Mouse (Mus musculus): ENCODE data around the gene Gpr156.
"Not testable (repeated sequence)": the region's sequence is repeated elsewhere in the genome, so short reads cannot be mapped to it uniquely, and the experiment has no call there.

Gpr156 gene

GRCm38 (mm10) chr16:38001766-38002165, 85.5 kb downstream of the Gpr156 start:
- DNase-seq (ENCODE audit: low spot score in 2 of 2), result no peak

GRCm38 (mm10) chr16:38002485-38002884, 86.2 kb downstream of the Gpr156 start:
- no peak for DNase-seq (ENCODE audit: low spot score in 2 of 2)

DNA sequence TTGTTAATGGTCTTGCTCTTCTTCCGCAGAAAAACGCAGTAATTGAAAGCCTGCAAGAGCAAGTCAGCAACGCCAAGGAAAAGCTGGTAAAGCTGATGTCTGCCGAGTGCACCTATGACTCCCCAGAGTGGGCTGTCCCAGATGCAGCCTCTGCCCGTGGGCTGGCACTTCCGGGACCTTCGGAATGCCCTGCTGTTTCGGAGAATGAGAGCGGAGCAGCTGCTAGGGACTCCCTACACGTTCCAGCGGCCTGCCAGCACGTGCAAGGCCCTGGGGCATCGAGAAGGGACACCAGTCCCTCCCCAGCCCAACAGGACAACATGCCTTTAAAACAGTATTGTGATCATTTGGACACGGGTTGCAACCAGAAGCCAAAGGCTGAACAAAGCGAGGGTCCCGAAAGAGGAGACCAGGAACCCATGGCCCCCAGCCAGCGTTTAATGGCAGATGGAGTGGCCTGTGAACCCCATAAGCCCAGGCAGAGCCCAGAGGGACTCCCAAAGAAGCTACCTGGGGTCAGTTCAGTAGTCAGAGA, 88.3 kb downstream of the Gpr156 start:
- DNase-seq (ENCODE audit: low spot score in 2 of 2), result no peak

GRCm38 (mm10) chr16:38005471-38005870, 89.2 kb downstream of the Gpr156 start:
- DNase-seq (ENCODE audit: low spot score in 2 of 2), result no peak

GRCm38 (mm10) chr16:38008371-38008770, 92.1 kb downstream of the Gpr156 start:
- no peak for DNase-seq (ENCODE audit: low spot score in 2 of 2)

DNA sequence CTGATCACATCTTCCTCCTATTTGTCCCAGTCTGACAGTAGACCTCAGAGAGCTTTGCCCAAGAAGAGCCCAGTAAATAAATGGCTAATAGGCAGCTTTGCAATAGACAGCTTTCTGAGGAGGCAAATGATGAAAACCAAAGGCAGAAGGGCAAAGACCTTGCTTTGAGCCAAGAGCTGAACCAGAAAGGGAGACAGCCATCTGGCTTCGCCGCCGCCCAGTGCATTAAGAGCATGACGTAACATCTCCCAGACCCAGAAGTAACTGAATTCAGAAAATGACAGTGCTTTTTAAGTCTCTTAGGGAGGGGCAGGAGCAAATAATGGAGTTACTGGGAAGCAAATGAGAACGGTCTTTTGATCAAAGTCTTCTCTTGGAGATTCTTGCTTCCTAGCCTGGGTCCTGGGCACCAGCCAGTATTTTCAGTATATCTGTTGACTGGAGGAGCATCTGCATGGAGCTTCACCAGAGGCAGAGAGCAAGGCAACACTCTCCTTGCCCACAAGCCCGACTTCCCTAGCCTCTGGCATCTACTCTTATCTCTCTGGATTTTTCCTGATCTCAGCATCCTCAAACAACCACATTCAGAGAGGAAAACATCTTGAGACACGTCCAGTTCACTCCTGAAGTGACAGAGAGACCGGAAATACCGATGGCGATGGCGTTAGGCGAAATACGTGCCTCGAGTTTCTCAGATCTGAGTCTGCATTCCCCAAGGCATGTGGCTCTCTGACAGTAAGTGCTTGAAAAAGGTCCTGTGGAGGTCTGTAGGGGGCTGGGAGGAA, 92.9 kb downstream of the Gpr156 start:
- no peak for DNase-seq (ENCODE audit: low spot score in 2 of 2)

DNA sequence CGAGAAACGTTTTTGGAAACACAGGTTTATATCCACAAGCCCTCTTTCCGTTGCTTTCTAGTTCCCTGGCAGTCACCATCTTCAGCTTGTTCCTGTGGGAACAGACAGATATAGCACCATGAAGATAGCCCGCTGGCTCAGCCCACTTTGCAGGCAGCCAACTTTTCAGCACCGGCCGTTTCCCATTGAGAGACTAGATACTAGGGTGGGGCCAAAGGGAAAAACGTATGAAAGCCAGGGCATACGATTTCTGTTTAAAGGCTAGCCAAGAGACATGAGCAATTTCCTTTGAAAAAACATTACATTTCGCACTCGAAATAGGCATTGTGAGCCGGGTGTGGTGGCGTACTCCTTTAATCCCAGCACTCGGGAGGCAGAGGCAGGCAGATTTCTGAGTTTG, 95.2 kb downstream of the Gpr156 start:
- DNase-seq (ENCODE audit: low spot score in 2 of 2), result no peak

DNA sequence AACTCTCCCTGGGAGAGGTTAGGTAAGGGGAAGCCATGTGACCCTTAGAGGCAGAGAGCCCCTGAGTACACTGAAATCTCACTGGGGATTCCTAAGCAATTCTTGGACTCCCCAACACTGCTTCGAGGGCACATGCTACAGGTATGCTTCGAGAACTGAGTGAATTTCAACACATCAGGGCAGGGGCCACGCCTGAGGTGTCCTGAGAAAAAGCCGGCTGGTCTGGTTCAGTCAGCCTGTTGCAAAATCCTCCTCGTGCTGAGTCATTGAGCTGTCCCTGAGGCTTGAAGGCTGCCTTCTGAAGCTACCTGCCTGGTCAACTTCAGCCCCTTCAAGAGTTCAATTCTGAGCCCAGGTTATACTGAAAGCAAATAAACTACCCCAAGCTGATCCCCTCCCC, 96.1 kb downstream of the Gpr156 start:
- DNase-seq (ENCODE audit: low spot score in 2 of 2), result no peak

- no peak for DNase-seq (ENCODE audit: low spot score in 2 of 2)
Measured at GRCm38 (mm10) chr16:38012891-38013290, 96.6 kb downstream of the Gpr156 start.

DNA sequence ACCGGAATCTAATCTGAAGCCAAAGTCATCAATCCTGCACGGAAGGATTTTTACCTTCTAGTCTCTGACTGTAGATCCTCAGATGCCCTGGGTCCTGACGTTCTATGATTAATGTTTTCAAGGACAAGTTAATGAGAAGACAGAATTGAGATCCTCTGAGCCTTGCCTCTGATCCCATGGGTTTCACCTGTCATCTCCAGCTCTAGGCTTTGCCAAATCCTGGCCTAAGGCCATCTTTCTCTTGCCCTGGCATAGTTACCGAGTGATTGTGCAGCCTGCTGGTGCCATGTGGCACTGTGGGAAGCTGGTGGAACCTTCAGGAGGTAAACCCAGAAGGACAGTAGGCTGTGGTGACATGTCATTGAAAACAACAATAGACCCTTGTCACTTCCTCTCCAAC, 98.7 kb downstream of the Gpr156 start:
- no peak for DNase-seq (ENCODE audit: low spot score in 2 of 2)

GRCm38 (mm10) chr16:38016928-38017524, 100.7 kb downstream of the Gpr156 start:
- no peak for DNase-seq (ENCODE audit: low spot score in 2 of 2)

DNA sequence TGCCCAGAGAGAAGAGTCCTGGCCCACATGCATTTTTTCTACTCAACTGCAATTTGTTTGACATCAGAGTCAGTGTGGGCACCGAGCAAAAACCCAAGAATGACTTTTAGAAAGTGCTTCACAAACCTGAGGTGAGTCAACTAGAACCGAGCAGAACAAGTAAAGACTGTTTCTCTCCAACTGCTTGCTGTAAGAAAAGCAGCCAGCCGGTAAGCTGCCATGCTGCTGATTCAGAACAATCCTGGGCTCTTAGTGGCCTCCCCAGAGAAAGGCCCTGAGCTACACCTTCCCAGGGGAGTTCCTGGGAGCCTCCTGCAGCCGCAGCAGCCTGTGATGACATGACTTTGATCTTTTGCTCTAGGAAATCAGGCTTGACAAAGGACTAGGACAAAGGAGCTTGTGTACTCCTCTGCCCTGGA, 101.7 kb downstream of the Gpr156 start:
- no peak for DNase-seq (ENCODE audit: low spot score in 2 of 2)

GRCm38 (mm10) chr16:38032644-38033043, 116.3 kb downstream of the Gpr156 start:
- DNase-seq (ENCODE audit: low spot score in 2 of 2), result no peak

DNA sequence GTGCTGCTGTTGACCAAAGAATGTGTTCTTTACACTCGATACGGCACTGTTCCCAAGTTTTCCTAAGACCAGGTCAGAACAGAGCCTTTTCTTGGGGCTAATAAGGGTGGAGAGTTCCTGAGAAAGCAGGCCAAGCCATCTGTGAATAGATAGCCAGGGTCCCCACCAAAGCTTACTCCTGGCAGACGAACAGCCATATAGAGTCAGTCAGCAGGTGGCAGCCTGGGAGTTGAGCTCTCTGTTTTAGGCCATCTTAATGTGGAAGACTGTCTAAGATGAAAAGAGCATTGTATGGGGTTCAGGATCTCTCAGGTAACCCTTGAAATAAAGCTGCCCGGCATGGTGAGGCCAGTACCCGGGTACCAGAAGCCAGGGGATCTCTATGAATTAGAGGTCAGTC, 116.8 kb downstream of the Gpr156 start:
- DNase-seq (ENCODE audit: low spot score in 2 of 2), result no peak

GRCm38 (mm10) chr16:38038101-38038500, 121.8 kb downstream of the Gpr156 start:
- DNase-seq (ENCODE audit: low spot score in 2 of 2), result not testable (repeated sequence)

GRCm38 (mm10) chr16:38042160-38042559, 125.9 kb downstream of the Gpr156 start:
- DNase-seq (ENCODE audit: low spot score in 2 of 2), result no peak

DNA sequence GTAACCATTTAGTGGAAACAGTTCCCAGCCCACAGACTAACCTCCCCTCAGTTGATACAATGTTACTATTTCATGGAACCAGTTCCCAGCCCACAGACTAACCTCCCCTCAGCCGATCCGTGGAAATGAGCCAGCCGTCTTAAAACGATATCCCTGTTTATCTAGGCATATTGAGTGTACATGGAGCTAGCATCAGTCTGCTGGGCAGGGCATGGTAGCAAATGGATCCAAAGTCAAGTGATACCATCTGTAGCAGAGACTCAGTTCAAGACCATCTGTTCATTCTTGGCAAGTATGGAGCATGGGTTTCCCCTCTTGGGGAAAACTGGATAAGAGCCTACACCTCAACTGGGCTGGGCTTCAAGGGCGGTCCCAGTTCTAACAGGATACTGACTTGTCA, 128.3 kb downstream of the Gpr156 start:
- DNase-seq (ENCODE audit: low spot score in 2 of 2), result no peak

- DNase-seq (ENCODE audit: low spot score in 2 of 2), result no peak
Measured at GRCm38 (mm10) chr16:38047781-38048558, 131.7 kb downstream of the Gpr156 start.

Measured in spleen, postnatal 36 days (tissue).